Mouse (Mus musculus) midbrain, embryonic 15.5 days (tissue): ENCODE measurements around the gene Gpnmb. TPM values are rescaled to one million over a fixed set of nuclear protein-coding genes. Genes with fewer than 3 reads are reported as not detected.

Experiments
- ATAC-seq: fragments of 200-750 bp; cut with Nextera tagmentation; replicated peaks from 2 replicates; pipeline ENCODE4 v1.8.0; 2017; ENCODE audit warnings: moderate TSS enrichment
- H3K27ac ChIP-seq: fragments of 300-500 bp; sonication (generic); 2 replicates; pipeline ENCODE4 v1.5.1; 2015; ENCODE audit warnings: mild to moderate bottlenecking, inconsistent platforms
- H3K27me3 ChIP-seq: fragments of 300-500 bp; sonication (generic); replicated peaks from 2 replicates; pipeline ENCODE4 v1.6.1; 2015; ENCODE audit warnings: inconsistent platforms
- H3K36me3 ChIP-seq: fragments of 300-500 bp; sonication (generic); replicated peaks from 2 replicates; pipeline ENCODE4 v1.6.1; 2015; ENCODE audit warnings: inconsistent platforms
- H3K4me1 ChIP-seq: fragments of 300-500 bp; sonication (generic); 2 replicates; pipeline ENCODE4 v1.6.1; 2015; ENCODE audit warnings: inconsistent platforms
- H3K4me2 ChIP-seq: fragments of 300-500 bp; sonication (generic); 2 replicates; pipeline ENCODE4 v1.6.1; 2015; ENCODE audit warnings: inconsistent platforms, mild to moderate bottlenecking, moderate library complexity
- H3K4me3 ChIP-seq: fragments of 300-500 bp; sonication (generic); 2 replicates; pipeline ENCODE4 v1.5.1; 2015; ENCODE audit warnings: mild to moderate bottlenecking, inconsistent platforms
- H3K9ac ChIP-seq: fragments of 300-500 bp; sonication (generic); 2 replicates; pipeline ENCODE4 v1.6.1; 2015; ENCODE audit warnings: mild to moderate bottlenecking, inconsistent platforms
- H3K9me3 ChIP-seq: fragments of 300-500 bp; sonication (generic); 2 replicates; pipeline ENCODE4 v1.6.1; 2016; ENCODE audit warnings: inconsistent platforms
- WGBS: fragments of 180-500 bp; shearing (Covaris S2); methylation state at CpG from one replicate; pipeline ENCODE4 v1.1.7; 2015; ENCODE audit warnings: mixed read lengths; 5-methylcytosine and 5-hydroxymethylcytosine counted together
- polyA plus RNA-seq: library from polyadenylated mRNA; unstranded; fragments of >200 nt; fragmentation: Nextera tagmentation; extraction: Ambion mirVana; gene quantifications from 2 replicates; pipeline ENCODE4 v1.2.1, GENCODE M21; 2015

Gene Gpnmb
- polyA plus RNA-seq, 1 experiment from 2014 or later, result 0.36 TPM

GRCm38 (mm10) chr6:49109196-49109595 lies 72.8 kb downstream of the Gpnmb start:
- Histone ChIP-seq H3K9me3 (no peaks in the 10 kb centered on the region), H3K4me1 (no peaks in the 10 kb centered on the region), H3K27ac (no peak overlapping the region), H3K4me2 (no peak overlapping the region), H3K9ac (no peak overlapping the region), H3K4me3 (no peak overlapping the region), H3K36me3 (no peaks in the 10 kb centered on the region; the same call in 1 of the 2 replicates), H3K27me3 (no peaks in the 10 kb centered on the region)
- WGBS, result 93% methylated on average over 2 of the region's 2 CpGs
- ATAC-seq, result no peak

- no peak overlapping the region for H3K27ac ChIP-seq
- no peak overlapping the region for H3K4me3 ChIP-seq
- ATAC-seq, result no peak
- H3K4me1 ChIP-seq, result no peaks in the 10 kb centered on the region
- no peaks in the 10 kb centered on the region for H3K36me3 ChIP-seq
- no peak overlapping the region for H3K4me2 ChIP-seq
- WGBS, result 84% methylated on average over 7 of the region's 7 CpGs
- H3K9ac ChIP-seq, result no peak overlapping the region
- H3K27me3 ChIP-seq, result no peaks in the 10 kb centered on the region
- H3K9me3 ChIP-seq, result no peaks in the 10 kb centered on the region
Observed at GRCm38 (mm10) chr6:49113895-49114294, 77.5 kb downstream of the Gpnmb start.

GRCm38 (mm10) chr6:49114457-49114856 lies 78.1 kb downstream of the Gpnmb start:
- Histone ChIP-seq H3K36me3 (no peaks in the 10 kb centered on the region), H3K27me3 (no peaks in the 10 kb centered on the region), H3K4me1 (no peaks in the 10 kb centered on the region), H3K4me3 (no peak overlapping the region), H3K9me3 (no peaks in the 10 kb centered on the region), H3K9ac (no peak overlapping the region), H3K4me2 (no peak overlapping the region), H3K27ac (no peak overlapping the region)
- no peak for ATAC-seq
- 90% methylated on average over 6 of the region's 6 CpGs for WGBS

GRCm38 (mm10) chr6:49115550-49115949 lies 79.2 kb downstream of the Gpnmb start:
- no peaks in the 10 kb centered on the region for H3K36me3 ChIP-seq
- H3K9ac ChIP-seq, result no peak overlapping the region
- H3K4me2 ChIP-seq, result no peak overlapping the region
- no peak for ATAC-seq
- no peaks in the 10 kb centered on the region for H3K27me3 ChIP-seq
- H3K4me1 ChIP-seq, result no peaks in the 10 kb centered on the region
- 81% methylated on average over 5 of the region's 5 CpGs for WGBS
- H3K27ac ChIP-seq, result no peak overlapping the region
- no peaks in the 10 kb centered on the region for H3K9me3 ChIP-seq
- H3K4me3 ChIP-seq, result no peak overlapping the region

- Histone ChIP-seq H3K4me2 (no peak overlapping the region), H3K9me3 (no peaks in the 10 kb centered on the region), H3K27me3 (no peaks in the 10 kb centered on the region), H3K36me3 (no peaks in the 10 kb centered on the region), H3K4me1 (no peaks in the 10 kb centered on the region), H3K27ac (no peak overlapping the region), H3K4me3 (no peak overlapping the region), H3K9ac (no peak overlapping the region)
- 94% methylated on average over 8 of the region's 8 CpGs for WGBS
- no peak for ATAC-seq
Observed at GRCm38 (mm10) chr6:49116241-49116640, 79.9 kb downstream of the Gpnmb start.

- no peak for ATAC-seq
- Histone ChIP-seq H3K27ac (no peak overlapping the region), H3K9me3 (0 out of 2 replicates have a peak, but pooled peaks cover 4% of the 10 kb centered on the region), H3K9ac (no peak overlapping the region), H3K4me2 (no peak overlapping the region), H3K36me3 (no peaks in the 10 kb centered on the region), H3K4me1 (no peaks in the 10 kb centered on the region), H3K4me3 (no peak overlapping the region), H3K27me3 (no peaks in the 10 kb centered on the region)
- 80% methylated on average over 8 of the region's 8 CpGs for WGBS
Observed at GRCm38 (mm10) chr6:49118446-49118845, 82.1 kb downstream of the Gpnmb start.

- H3K4me3 ChIP-seq, result no peak overlapping the region
- no peak overlapping the region for H3K27ac ChIP-seq
- no peak overlapping the region for H3K9ac ChIP-seq
- WGBS, result 89% methylated on average over 1 of the region's 1 CpGs
- no peak overlapping the region for H3K4me2 ChIP-seq
- H3K36me3 ChIP-seq, result no peaks in the 10 kb centered on the region
- 0 out of 2 replicates have a peak, but pooled peaks cover 4% of the 10 kb centered on the region for H3K9me3 ChIP-seq
- H3K4me1 ChIP-seq, result no peaks in the 10 kb centered on the region
- H3K27me3 ChIP-seq, result no peaks in the 10 kb centered on the region
- ATAC-seq, result no peak
Observed at GRCm38 (mm10) chr6:49119462-49120135, 83.3 kb downstream of the Gpnmb start.

GRCm38 (mm10) chr6:49120370-49120769 lies 84.0 kb downstream of the Gpnmb start:
- Histone ChIP-seq H3K36me3 (no peaks in the 10 kb centered on the region), H3K4me3 (no peak overlapping the region), H3K9ac (no peak overlapping the region), H3K4me2 (no peak overlapping the region), H3K9me3 (0 out of 2 replicates have a peak, but pooled peaks cover 4% of the 10 kb centered on the region), H3K27ac (no peak overlapping the region), H3K27me3 (no peaks in the 10 kb centered on the region), H3K4me1 (no peaks in the 10 kb centered on the region)
- ATAC-seq, result no peak
- WGBS, result 96% methylated on average over 3 of the region's 3 CpGs

Other genes starting within 250 kb of the Gpnmb start
- gene Tmem176a, start 195.6 kb upstream of the Gpnmb start, polyA plus RNA-seq, result 15.0 and 16.1 TPM in 2 replicates
- 110 and 122 TPM in 2 replicates for gene Tmem176b, start 195.1 kb upstream of the Gpnmb start, polyA plus RNA-seq
- gene Aoc1, start 163.7 kb upstream of the Gpnmb start, polyA plus RNA-seq, result not detected in 2 replicates
- not detected in 2 replicates for gene 1600015I10Rik, start 106.7 kb upstream of the Gpnmb start, polyA plus RNA-seq
- gene Doxl2, start 61.6 kb upstream of the Gpnmb start, polyA plus RNA-seq, result not detected in 2 replicates
- not detected in 2 replicates for gene Svs1, start 49.7 kb upstream of the Gpnmb start, polyA plus RNA-seq
- 54.2 and 58.6 TPM in 2 replicates for gene Malsu1, start 37.2 kb downstream of the Gpnmb start, polyA plus RNA-seq
- 25.2 and 26.9 TPM in 2 replicates for gene Igf2bp3, start 178.4 kb downstream of the Gpnmb start, polyA plus RNA-seq
- gene Tra2a, start 227.5 kb downstream of the Gpnmb start, polyA plus RNA-seq, result 123 and 128 TPM in 2 replicates